Mouse (Mus musculus): ENCODE measurements around the gene Cd300a.

The Cd300a gene

GRCm38 (mm10) chr11:114866486-114867360, 23.1 kb upstream of the Cd300a start:
- DNase-seq (ENCODE audit: low spot score) = no peak

- no peak for DNase-seq (ENCODE audit: low spot score)
These were observed 22.2 kb upstream of the Cd300a start for GRCm38 (mm10) chr11:114867361-114868235.

DNA sequence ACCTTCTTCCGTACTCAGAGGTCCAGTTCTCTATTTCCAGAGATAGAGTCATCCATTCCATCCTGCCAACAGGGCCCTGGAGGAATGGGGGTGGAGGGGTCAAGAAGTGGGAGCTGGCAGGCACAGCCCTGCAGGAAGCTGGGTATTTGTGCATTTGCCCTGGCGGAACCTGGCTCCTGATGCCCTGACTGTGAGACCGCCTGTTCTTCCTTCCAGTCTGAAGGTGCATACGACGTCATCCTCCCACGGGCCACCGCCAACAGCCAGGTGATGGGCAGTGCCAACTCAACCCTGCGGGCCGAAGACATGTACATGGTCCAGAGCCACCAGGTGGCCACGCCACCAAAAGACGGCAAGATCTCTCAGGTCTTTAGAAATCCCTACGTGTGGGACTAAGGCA, 21.6 kb upstream of the Cd300a start:
- DNase-seq (ENCODE audit: low spot score) = no peak

DNA sequence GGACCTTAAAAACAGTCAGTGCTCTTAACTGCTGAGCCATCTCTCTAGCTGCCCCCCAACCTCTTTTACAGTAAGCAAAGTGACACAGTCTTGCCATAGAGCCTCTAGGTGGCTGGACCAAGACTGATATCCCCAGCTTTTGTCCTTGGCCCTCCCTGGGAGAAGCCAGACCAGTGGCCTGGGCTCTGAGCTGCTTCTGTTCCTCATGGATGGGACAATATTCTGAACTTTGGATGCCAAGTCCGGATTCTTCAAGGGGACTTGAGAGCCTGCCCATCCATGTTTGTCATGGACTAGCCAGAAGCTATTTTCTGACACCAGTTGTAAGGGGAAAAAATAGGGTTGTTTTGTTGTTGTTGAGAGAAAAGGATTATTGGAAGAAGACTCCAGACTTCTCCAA, 20.1 kb upstream of the Cd300a start:
- no peak for DNase-seq (ENCODE audit: low spot score)

DNA sequence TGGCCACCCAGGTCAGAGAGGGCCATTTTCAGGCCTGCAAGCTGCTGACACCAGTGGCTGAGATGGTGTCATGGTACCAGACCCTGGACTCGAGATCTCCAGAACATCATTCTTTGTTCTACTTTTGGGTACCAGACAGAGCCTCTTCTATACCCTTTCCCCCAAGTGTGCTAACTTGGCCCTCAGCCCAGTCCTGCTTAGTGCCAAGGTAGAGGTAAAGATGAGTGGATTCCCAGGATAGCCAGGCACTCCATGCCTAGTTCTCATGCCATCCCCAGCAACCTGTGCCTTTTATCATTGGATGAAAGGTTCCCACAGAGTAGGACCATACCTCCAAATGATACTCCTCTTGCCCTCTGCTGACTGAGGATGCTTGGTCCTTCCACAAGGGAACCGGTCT, 18.3 kb upstream of the Cd300a start:
- DNase-seq (ENCODE audit: low spot score) = no peak

GRCm38 (mm10) chr11:114873022-114873817, 16.6 kb upstream of the Cd300a start:
- no peak for DNase-seq (ENCODE audit: low spot score)

DNA sequence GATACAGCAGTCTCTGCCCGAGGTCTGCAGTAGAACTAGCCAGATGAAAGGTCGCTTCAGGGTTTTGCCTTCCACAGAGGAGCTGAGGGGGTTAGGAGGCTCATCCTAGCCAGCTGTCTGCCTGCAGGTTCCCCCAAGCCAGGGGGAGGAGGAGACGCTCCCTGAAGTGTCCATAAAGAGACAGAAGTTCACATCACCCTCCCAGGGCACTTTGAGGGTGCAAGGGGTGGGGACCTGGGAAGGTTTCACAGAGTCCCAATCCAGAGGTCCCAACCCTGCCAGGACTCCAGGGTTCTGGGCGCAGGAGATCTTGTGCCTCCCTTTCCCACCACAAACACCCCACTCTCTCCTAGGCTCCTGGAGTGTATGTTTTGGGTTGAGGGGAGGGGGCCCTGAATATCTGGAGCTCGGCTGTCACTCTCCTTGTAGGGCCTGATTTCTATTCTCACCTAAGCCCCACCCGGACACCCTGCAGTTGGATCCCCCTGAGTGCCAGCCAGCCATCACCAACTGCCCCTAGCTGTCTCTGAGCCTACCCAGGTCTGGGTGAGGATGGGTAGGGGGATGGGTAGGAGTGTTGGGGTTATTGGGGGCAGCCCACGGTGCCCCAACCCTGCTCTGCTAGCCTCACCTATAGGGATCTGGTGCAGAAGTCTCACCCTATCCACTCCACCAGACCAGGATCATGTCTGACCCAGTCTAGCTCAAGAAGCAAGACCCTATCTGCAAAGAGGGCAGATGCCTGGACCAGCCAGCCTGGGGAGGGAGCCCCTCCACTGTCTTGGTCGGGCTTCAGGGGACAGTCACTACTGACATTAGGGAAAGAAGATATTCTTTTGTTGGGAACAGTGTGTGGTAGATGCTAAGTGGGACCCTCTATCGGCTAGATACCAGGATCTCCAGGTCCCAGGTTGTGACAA, 15.4 kb upstream of the Cd300a start:
- DNase-seq (ENCODE audit: low spot score) = no peak

DNA sequence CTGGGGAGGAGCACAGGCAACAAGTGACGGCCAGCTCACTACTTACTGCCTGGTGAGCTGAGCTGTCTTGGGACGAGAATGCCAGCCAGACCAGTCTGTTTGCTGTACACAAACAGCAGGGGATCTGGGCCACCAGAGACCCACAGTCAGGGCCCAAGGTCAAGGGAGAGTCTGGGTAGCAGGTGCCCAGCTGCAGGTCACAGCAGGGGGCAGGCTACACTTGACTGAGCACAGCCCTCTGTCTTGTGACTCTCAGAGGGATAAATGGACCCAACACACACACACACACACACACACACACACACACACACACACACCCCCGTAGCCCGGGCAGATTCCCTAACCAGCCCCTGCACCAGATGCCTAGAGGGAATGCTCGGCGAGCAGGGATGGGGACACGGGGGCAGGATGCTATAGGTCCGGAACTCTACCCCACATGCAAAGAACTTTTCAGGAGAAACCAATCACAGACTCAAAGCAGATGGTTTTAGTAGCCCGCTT, 14.5 kb upstream of the Cd300a start:
- DNase-seq (ENCODE audit: low spot score) = no peak

DNA sequence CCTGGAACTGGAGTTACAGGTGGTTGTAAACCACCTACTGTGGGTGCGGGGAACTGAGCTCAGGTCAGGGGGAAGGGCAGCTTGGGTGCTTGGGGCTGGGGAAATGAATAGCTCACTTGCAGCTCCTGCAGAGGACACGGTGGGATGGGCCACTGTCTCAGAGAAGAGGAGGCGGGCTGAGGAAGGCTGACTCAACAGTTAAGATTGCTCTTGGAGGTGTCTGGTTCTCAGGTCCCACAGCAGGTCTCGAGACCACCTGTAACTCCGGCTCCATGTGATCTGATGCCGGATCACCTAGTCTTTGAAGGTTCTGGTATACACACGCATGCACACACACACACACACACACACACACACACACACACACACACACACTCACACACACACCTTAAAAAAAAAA, 13.7 kb upstream of the Cd300a start:
- no peak for DNase-seq (ENCODE audit: low spot score)

DNA sequence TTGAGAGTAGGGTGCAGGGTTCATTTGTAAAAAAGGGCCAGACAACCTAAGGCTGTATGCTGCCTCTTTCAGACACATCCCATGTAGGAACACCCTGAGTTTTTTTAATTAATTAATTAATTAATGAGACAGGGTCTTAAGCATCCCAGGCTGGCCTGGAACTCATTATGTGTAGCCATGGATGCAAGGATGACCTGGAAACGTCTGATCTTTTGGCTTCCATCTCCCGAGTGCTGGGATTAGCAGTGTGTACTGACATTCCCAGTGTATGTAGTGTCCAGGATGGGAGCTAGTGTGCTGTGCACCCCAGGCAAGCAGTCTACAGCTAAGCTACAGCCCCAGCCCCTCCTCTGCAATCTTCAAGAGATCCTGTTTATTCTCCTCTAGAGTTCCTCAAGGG, 13.2 kb upstream of the Cd300a start:
- DNase-seq (ENCODE audit: low spot score) = no peak

DNA sequence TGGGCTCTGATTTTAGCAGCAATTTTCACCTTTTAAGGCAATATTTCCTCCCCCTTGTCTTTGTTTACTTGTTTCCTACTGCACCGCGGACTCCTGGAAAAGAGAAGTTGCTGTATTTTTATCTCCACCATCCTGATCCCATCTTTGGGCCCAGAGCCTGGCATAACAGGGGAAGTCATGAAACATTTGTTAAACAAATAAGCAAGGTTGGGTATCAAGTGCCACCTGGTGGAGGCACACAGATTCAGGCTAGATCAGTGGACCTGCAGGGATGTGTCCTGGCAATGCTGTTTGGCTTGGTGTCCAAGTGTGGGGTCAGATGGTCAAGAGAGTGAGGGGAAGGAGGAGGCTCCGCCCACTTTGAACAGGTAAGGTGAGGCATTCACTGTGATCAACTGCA, 12.7 kb upstream of the Cd300a start:
- no peak for DNase-seq (ENCODE audit: low spot score)

DNA sequence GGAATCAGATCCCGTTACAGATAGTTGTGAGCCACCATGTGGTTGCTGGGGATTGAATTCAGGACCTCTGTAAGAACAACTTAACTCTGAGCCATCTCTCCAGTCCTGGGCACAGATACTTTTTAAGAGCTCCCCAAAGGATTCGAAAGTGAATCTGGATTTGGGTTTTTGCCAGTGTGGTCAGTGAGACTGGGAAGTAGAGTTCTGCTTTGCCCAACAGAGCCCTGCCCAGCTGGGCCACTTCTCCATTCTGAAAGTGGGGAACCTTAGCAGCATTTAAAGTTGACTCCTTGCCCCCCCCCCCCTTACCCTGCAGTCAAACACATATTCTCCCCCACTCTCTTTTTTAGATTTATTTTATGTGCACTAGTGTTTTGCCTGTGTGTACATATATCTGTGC, 10.2 kb upstream of the Cd300a start:
- DNase-seq (ENCODE audit: low spot score) = no peak

GRCm38 (mm10) chr11:114880185-114880584, 9.7 kb upstream of the Cd300a start:
- DNase-seq (ENCODE audit: low spot score) = no peak

DNA sequence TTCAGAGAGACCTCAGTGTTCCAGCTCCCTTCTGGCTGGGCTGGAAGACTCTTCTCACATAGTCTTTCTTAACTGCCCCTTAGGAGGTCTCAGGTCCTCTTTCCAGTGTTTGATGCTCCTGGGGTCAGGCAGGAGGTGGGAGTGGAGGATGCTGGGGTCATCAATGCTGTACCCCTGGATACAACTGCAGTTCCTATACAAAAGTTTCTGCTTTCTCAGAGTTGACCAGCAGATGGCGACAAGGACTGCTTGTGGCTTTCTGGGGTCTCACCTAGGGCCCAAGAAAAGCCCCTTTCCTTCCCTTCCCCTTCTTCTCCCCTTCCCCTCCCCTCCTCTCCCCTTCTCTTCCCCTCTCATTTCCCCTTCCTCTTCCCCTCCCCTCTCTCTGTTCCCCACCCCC, 9.3 kb upstream of the Cd300a start:
- no peak for DNase-seq (ENCODE audit: low spot score)

GRCm38 (mm10) chr11:114883251-114883789, 6.5 kb upstream of the Cd300a start:
- no peak for DNase-seq (ENCODE audit: low spot score)

DNA sequence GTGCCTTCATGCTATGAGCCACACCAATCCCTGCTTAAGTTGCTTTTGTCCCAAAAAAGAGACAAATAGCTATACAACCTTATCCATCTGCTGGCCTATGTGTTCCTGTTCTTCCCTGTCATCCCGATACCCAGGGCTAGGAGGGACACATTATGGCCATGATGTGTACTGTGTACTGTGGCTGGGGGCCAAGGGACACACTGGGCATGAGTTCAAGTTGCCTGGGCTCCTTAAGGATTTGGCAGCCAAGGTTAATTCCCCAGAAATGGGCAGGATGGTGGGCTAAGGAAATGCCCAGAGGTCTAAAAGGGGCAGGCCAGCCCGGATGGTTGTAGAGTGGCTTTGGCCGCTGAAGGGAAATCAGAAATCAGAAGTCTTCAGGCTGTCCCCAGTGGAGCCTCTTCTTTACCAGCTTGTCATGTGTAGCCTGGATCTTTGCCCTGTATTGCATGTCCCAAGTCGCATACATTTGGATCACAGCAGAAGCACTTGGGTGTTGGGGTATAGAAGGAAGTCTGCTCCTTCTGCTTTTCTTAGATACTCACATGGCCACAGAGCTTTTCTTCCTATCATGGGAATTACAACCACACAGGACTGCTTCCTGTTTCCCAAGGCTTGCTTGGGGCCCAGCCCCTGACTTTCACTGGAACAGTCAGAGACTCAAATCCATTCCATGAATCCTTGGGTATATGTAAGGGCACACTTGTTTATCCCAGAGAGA, 5.3 kb upstream of the Cd300a start:
- DNase-seq (ENCODE audit: low spot score) = no peak

DNA sequence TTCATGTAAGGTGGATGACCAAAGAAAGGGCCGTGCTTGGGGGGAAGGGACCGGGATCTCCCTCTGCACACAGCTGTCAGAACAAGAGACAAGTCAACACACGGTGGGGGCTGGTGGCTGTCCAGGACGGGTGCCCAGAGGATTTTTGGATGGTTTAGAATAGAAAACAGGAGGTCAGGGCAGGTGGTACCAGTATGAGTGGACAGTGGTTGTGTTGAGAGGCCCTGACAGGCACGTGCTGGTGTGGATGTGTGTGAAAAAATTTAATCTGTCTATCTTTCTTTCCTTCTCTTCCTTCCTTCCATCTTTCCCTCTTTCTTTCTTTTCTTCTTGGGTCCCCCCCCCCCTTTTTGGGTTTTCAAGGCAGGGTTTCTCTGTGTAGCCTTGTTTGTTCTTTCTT, 701 bp downstream of the Cd300a start:
- DNase-seq (ENCODE audit: low spot score) = no peak

GRCm38 (mm10) chr11:114896085-114896484, 6.2 kb downstream of the Cd300a start:
- no peak for DNase-seq (ENCODE audit: low spot score)

- no peak for DNase-seq (ENCODE audit: low spot score)
These were observed 8.2 kb downstream of the Cd300a start for GRCm38 (mm10) chr11:114898026-114898425.

DNA sequence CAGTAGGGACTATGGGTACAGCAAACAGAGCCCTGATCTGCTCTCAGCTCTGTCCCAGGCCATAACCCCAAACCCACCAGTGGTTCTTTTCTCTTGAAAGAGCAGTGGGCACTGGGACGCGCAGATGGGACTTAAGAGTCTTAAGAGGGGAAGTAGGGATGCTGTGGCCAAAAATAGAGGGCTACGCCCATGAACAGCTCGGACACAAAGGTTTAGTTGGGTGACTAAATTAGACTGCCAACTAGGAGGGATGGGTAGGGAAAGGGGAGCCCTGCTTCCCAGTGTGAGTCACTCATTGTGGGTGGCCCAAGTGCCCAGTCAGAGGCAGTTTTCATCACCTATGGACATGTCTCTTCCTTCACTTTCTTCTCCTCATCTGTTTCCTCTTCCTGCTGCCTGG, 13.4 kb downstream of the Cd300a start:
- no peak for DNase-seq (ENCODE audit: low spot score)
